Mouse (Mus musculus) liver, embryonic 16.5 days (tissue): ENCODE results near the gene Gpr171. TPM values are rescaled to one million over a fixed set of nuclear protein-coding genes. Genes with fewer than 3 reads are reported as not detected.

Experiments
- polyA plus RNA-seq: library from polyadenylated mRNA; unstranded; fragments of >200 nt; fragmentation: Nextera tagmentation; extraction: Ambion mirVana; gene quantifications from 2 replicates; pipeline ENCODE4 v1.2.1, GENCODE M21; 2015

Gpr171 gene
- polyA plus RNA-seq, 1 experiment from 2014 or later, result 0.73 TPM

Other genes starting within 250 kb of the Gpr171 start
- not detected in 2 replicates for gene Clrn1, start 216.5 kb downstream of the Gpr171 start, polyA plus RNA-seq
- gene Med12l, start 96.0 kb downstream of the Gpr171 start, polyA plus RNA-seq, result 0.37 and 0.73 TPM in 2 replicates
- gene P2ry14, start 51.8 kb upstream of the Gpr171 start, polyA plus RNA-seq, result 7.6 and 9.9 TPM in 2 replicates
- gene Gpr87, start 93.3 kb upstream of the Gpr171 start, polyA plus RNA-seq, result not detected in 2 replicates
- gene P2ry13, start 109.1 kb upstream of the Gpr171 start, polyA plus RNA-seq, result 3.4 and 3.7 TPM in 2 replicates
- 3.1 and 3.6 TPM in 2 replicates for gene P2ry12, start 161.1 kb upstream of the Gpr171 start, polyA plus RNA-seq
- 0.55 and 0.76 TPM in 2 replicates for gene Igsf10, start 242.6 kb upstream of the Gpr171 start, polyA plus RNA-seq